Mouse (Mus musculus) bone marrow macrophage, adult 2 months (primary cell): ENCODE data around the gene Mrps17.

Experiments used
- CTCF ChIP-seq: IDR thresholded peaks from 2 replicates; pipeline ENCODE4 v1.5.1; 2012; ENCODE audit warnings: low read depth, mild to moderate bottlenecking, low read length, moderate library complexity
- POLR2A ChIP-seq: IDR thresholded peaks from 2 replicates; pipeline ENCODE4 v1.6.1; 2012; ENCODE audit warnings: mild to moderate bottlenecking, low read depth, low read length, borderline replicate concordance

DNA sequence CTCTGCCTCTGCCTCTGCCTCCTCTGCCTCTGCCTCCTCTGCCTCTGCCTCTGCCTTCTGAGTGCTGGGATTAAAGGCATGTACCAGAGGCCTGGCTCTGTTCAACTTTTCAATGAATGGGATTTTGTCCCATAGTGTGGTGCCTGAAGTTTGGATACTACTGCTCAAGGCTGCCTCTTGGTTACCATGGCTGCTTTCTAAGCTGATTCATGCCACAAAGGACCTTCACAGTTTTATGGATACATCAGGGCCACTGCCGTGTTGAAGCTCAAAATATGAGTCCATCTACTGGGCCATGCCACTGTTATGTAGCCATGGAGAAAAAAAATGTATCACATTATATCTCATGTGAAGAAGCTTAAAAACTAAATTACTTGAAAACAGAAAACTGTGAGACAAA, 13.6 kb upstream of the Mrps17 start:
- TF ChIP-seq CTCF = no peak
- TF ChIP-seq POLR2A = no peak
